8 mouse cellular contexts compared by ENCODE assay signal in genomic region chr13:44408960-44409719, GRCm38 (mm10).
DNase-seq lines count a peak whose midpoint lies in the region; ATAC-seq and TF ChIP-seq lines count a peak whose summit lies in the region.

No protein-coding gene starts in this region.

- peaks cover 26% of the 10 kb centered on the region for H3K4me1 ChIP-seq in kidney, embryonic 15.5 days
- no peaks in the 10 kb centered on the region for H3K4me1 ChIP-seq in lung, postnatal 0 days (ENCODE audit: insufficient read depth, low read depth, low read length)
- H3K4me1 ChIP-seq in forebrain, embryonic 12.5 days: no peaks in the 10 kb centered on the region

- DNase-seq in left cerebral cortex, postnatal 4 days: peak; percentile 32
- DNase-seq in left cerebral cortex, postnatal 14 days (ENCODE audit: low spot score in 2 of 2): no peak
- DNase-seq in heart, adult 11 months: peak; percentile 99
- peak; percentile 84 for DNase-seq in lung, postnatal 0 days (ENCODE audit: low spot score)
- DNase-seq in layer of hippocampus, postnatal 14 days (ENCODE audit: low spot score in 2 of 2): no peak
- DNase-seq in thymus, postnatal 0 days (ENCODE audit: low spot score): no peak

- no peaks in the 10 kb centered on the region for H3K9me3 ChIP-seq in kidney, embryonic 15.5 days (replicated peaks)
- H3K9me3 ChIP-seq in lung, postnatal 0 days (ENCODE audit: low read length): 0 out of 2 replicates have a peak, but pooled peaks cover 3% of the 10 kb centered on the region
- no peaks in the 10 kb centered on the region for H3K9me3 ChIP-seq in forebrain, embryonic 12.5 days

- H3K9ac ChIP-seq in kidney, embryonic 15.5 days: no peak overlapping the region
- H3K9ac ChIP-seq in lung, postnatal 0 days (replicated peaks; ENCODE audit: low read depth): no peak overlapping the region
- H3K9ac ChIP-seq in forebrain, embryonic 12.5 days: no peak overlapping the region

- no peaks in the 10 kb centered on the region for H3K27me3 ChIP-seq in kidney, embryonic 15.5 days
- H3K27me3 ChIP-seq in lung, postnatal 0 days (replicated peaks; ENCODE audit: insufficient read depth, low read length): no peaks in the 10 kb centered on the region
- H3K27me3 ChIP-seq in forebrain, embryonic 12.5 days: no peaks in the 10 kb centered on the region

- intact Hi-C loops in left cerebral cortex, postnatal 4 days (cut with DNase I): no loop called here
- intact Hi-C loops in left cerebral cortex, postnatal 14 days (cut with DNase I): no loop called here

- no peak overlapping the region for H3K4me3 ChIP-seq in kidney, embryonic 15.5 days (replicated peaks)
- no peak overlapping the region for H3K4me3 ChIP-seq in lung, postnatal 0 days (ENCODE audit: low read depth, low read length)
- no peak overlapping the region for H3K4me3 ChIP-seq in forebrain, embryonic 12.5 days (replicated peaks)

- H3K36me3 ChIP-seq in kidney, embryonic 15.5 days: no peaks in the 10 kb centered on the region
- H3K36me3 ChIP-seq in lung, postnatal 0 days (ENCODE audit: insufficient read depth, low read length): no peaks in the 10 kb centered on the region
- no peaks in the 10 kb centered on the region for H3K36me3 ChIP-seq in forebrain, embryonic 12.5 days (replicated peaks)

- ATAC-seq in kidney, embryonic 15.5 days (replicated peaks; ENCODE audit: low FRiP score): peak; percentile 63
- ATAC-seq in lung, postnatal 0 days: peak; percentile 95
- no peak for ATAC-seq in forebrain, embryonic 12.5 days (ENCODE audit: low FRiP score)

- 51% methylated on average over 14 of the region's 14 CpGs for WGBS in kidney, embryonic 15.5 days
- 62% methylated on average over 14 of the region's 14 CpGs for WGBS in lung, postnatal 0 days
- WGBS in forebrain, embryonic 12.5 days: 79% methylated on average over 14 of the region's 14 CpGs

- H3K4me2 ChIP-seq in kidney, embryonic 15.5 days: no peak overlapping the region
- H3K4me2 ChIP-seq in lung, postnatal 0 days (replicated peaks; ENCODE audit: low read depth, low read length): no peak overlapping the region
- H3K4me2 ChIP-seq in forebrain, embryonic 12.5 days: no peak overlapping the region

- H3K27ac ChIP-seq in kidney, embryonic 15.5 days: peak overlapping the region; percentile 82
- H3K27ac ChIP-seq in lung, postnatal 0 days (ENCODE audit: low read length): peak overlapping the region; percentile 32; the same call in 1 of the 2 replicates
- H3K27ac ChIP-seq in forebrain, embryonic 12.5 days: no peak overlapping the region

- TF ChIP-seq CTCF in lung, postnatal 0 days (IDR thresholded peaks at IDR 0.05): no peak

- peak; percentile 87 for TF ChIP-seq EP300 in lung, postnatal 0 days (IDR thresholded peaks at IDR 0.05)

Comparison
In these comparisons a context has a peak if more than half of its experiments do, and no peak if none do; other contexts are left out.
1. DNase-seq: peak in left cerebral cortex, postnatal 4 days (single experiment), heart, adult 11 months (single experiment) and lung, postnatal 0 days (single experiment); none in left cerebral cortex, postnatal 14 days (0 of 2), layer of hippocampus, postnatal 14 days (0 of 2) and thymus, postnatal 0 days (single experiment).